Mouse (Mus musculus): Measurements from ENCODE around the gene Wdr72.

GRCm38 (mm10) chr9:74110461-74110816 is 283 bp downstream of the Wdr72 start:
- TF ChIP-seq CTCF (IDR thresholded peaks at IDR 0.05; ENCODE audit: control insufficient read depth, insufficient read depth, low read length) (no peak), POLR2A (IDR thresholded peaks at IDR 0.05; ENCODE audit: borderline replicate concordance, control insufficient read depth, low read depth, low read length) (no peak)

Data from bone marrow, adult 2 months (tissue).